Mouse (Mus musculus) lung, adult 2 months (tissue): ENCODE results near the gene Gm20481.

Experiments
- CTCF ChIP-seq: fragments of 200-500 bp; IDR thresholded peaks from 2 replicates; pipeline ENCODE4 v1.5.1; 2011; ENCODE audit warnings: mild to moderate bottlenecking, low read length, control low read depth; ENCODE audit not compliant: insufficient read depth
- POLR2A ChIP-seq: fragments of 200-500 bp; IDR thresholded peaks from 2 replicates; pipeline ENCODE4 v1.6.1; 2011; ENCODE audit warnings: low read depth, mild to moderate bottlenecking, control low read depth, low read length, borderline replicate concordance; ENCODE audit errors: extremely low read depth

DNA sequence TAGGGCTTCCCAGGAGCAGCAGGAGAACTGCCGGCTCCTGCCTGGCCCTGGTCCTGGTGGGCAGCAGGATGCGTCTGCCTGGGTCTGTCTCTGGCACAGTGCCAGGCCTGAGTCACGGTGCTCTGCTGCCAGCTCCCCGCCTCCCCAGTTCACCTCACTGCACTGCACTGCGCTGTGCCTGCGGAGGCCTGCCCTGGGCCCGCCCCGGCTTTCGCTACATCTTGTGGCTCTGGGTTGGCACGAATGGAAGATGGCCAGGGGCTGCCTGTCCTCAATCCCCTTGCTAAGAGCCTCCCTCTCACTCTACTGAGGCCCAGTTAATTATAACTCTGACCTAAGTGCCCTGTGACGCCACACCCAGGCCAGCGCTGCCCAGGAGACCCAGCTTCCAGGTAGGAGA, 46.7 kb downstream of the Gm20481 start, which contains the start of gene Vwa7:
- no peak for TF ChIP-seq POLR2A
- TF ChIP-seq CTCF, result no peak
